Mouse (Mus musculus) testis, adult 2 months (tissue): Measurements from ENCODE around the gene Tex29. TPM values are rescaled to one million over a fixed set of nuclear protein-coding genes. Genes with fewer than 3 reads are reported as not detected.

Experiments used
- H3K27ac ChIP-seq: fragments of 200-500 bp; 2 replicates; pipeline ENCODE4 v1.5.1; 2012; ENCODE audit warnings: low read depth, low read length; ENCODE audit not compliant: control insufficient read depth, insufficient read depth
- H3K27me3 ChIP-seq: fragments of 200-500 bp; 2 replicates; pipeline ENCODE4 v1.6.1; 2012; ENCODE audit warnings: mild to moderate bottlenecking, low read length, moderate library complexity; ENCODE audit not compliant: control insufficient read depth, insufficient read depth
- H3K36me3 ChIP-seq: fragments of 200-500 bp; 2 replicates; pipeline ENCODE4 v1.6.1; 2012; ENCODE audit warnings: mild to moderate bottlenecking, low read length; ENCODE audit not compliant: control insufficient read depth, insufficient read depth
- H3K4me1 ChIP-seq: fragments of 200-500 bp; 2 replicates; pipeline ENCODE4 v1.6.1; 2012; ENCODE audit warnings: low read length; ENCODE audit not compliant: control insufficient read depth, insufficient read depth
- H3K4me3 ChIP-seq: fragments of 200-500 bp; 2 replicates; pipeline ENCODE4 v1.5.1; 2012; ENCODE audit warnings: low read depth, mild to moderate bottlenecking, low read length, moderate library complexity, mixed read lengths; ENCODE audit not compliant: control insufficient read depth
- CTCF ChIP-seq: fragments of 200-500 bp; IDR thresholded peaks from 2 replicates; pipeline ENCODE4 v1.5.1; 2012; ENCODE audit warnings: low read depth, mild to moderate bottlenecking, inconsistent platforms, low read length, moderate library complexity; ENCODE audit not compliant: control insufficient read depth, insufficient read depth, insufficient replicate concordance
- POLR2A ChIP-seq: fragments of 200-500 bp; IDR thresholded peaks from 2 replicates; pipeline ENCODE4 v1.6.1; 2012; ENCODE audit warnings: low read depth, mild to moderate bottlenecking, inconsistent platforms, low read length, moderate library complexity; ENCODE audit not compliant: control insufficient read depth
- polyA plus RNA-seq: library from polyadenylated mRNA; depleted of rRNA; stranded (reverse); fragments of >200 nt; gene quantifications from 2 replicates; pipeline ENCODE4 v1.2.3, GENCODE M21; 2012

Tex29 gene
- polyA plus RNA-seq, 1 experiment, result 190 TPM

GRCm38 (mm10) chr8:11831939-11832338 is 8.3 kb upstream of the Tex29 start:
- Histone ChIP-seq H3K27me3 (no peaks in the 10 kb centered on the region), H3K36me3 (peaks cover 1% of the 10 kb centered on the region), H3K27ac (no peak overlapping the region), H3K4me1 (no peaks in the 10 kb centered on the region), H3K4me3 (no peak overlapping the region)
- TF ChIP-seq CTCF (no peak), POLR2A (no peak)

- H3K27me3 ChIP-seq, result no peaks in the 10 kb centered on the region
- no peak overlapping the region for H3K27ac ChIP-seq
- H3K4me3 ChIP-seq, result no peak overlapping the region
- TF ChIP-seq CTCF (no peak), POLR2A (no peak)
- H3K4me1 ChIP-seq, result no peaks in the 10 kb centered on the region
- peaks cover 1% of the 10 kb centered on the region for H3K36me3 ChIP-seq
Observed at GRCm38 (mm10) chr8:11833157-11833556, 7.1 kb upstream of the Tex29 start.

GRCm38 (mm10) chr8:11834200-11834599 is 6.1 kb upstream of the Tex29 start:
- Histone ChIP-seq H3K36me3 (peaks cover 1% of the 10 kb centered on the region), H3K27ac (no peak overlapping the region), H3K4me1 (no peaks in the 10 kb centered on the region), H3K4me3 (no peak overlapping the region), H3K27me3 (no peaks in the 10 kb centered on the region)
- TF ChIP-seq POLR2A (no peak), CTCF (no peak)

GRCm38 (mm10) chr8:11834691-11835090 is 5.6 kb upstream of the Tex29 start:
- Histone ChIP-seq H3K27ac (no peak overlapping the region), H3K4me1 (no peaks in the 10 kb centered on the region), H3K4me3 (no peak overlapping the region), H3K36me3 (peaks cover 1% of the 10 kb centered on the region), H3K27me3 (no peaks in the 10 kb centered on the region)
- no peak for TF ChIP-seq CTCF
- no peak for TF ChIP-seq POLR2A

- H3K27ac ChIP-seq, result no peak overlapping the region
- no peaks in the 10 kb centered on the region; the same call in 1 of the 2 replicates for H3K4me1 ChIP-seq
- H3K36me3 ChIP-seq, result no peaks in the 10 kb centered on the region
- no peaks in the 10 kb centered on the region for H3K27me3 ChIP-seq
- no peak for TF ChIP-seq POLR2A
- TF ChIP-seq CTCF, result no peak
- peak overlapping the region; percentile 86 for H3K4me3 ChIP-seq
Observed at GRCm38 (mm10) chr8:11841571-11841970, 1.3 kb downstream of the Tex29 start.

- no peaks in the 10 kb centered on the region; the same call in 1 of the 2 replicates for H3K4me1 ChIP-seq
- no peaks in the 10 kb centered on the region for H3K27me3 ChIP-seq
- TF ChIP-seq POLR2A, result no peak
- no peak for TF ChIP-seq CTCF
- no peaks in the 10 kb centered on the region for H3K36me3 ChIP-seq
- peak overlapping the region; percentile 73 for H3K4me3 ChIP-seq
- H3K27ac ChIP-seq, result no peak overlapping the region
Observed at GRCm38 (mm10) chr8:11842757-11843156, 2.5 kb downstream of the Tex29 start.

- Histone ChIP-seq H3K4me1 (no peaks in the 10 kb centered on the region; the same call in 1 of the 2 replicates), H3K4me3 (peak overlapping the region; percentile 73), H3K36me3 (no peaks in the 10 kb centered on the region), H3K27me3 (no peaks in the 10 kb centered on the region), H3K27ac (peak overlapping the region; percentile 16; the same call in 1 of the 2 replicates)
- TF ChIP-seq CTCF (no peak), POLR2A (no peak)
Observed at GRCm38 (mm10) chr8:11843677-11844315, 3.5 kb downstream of the Tex29 start.
